Mouse (Mus musculus): ENCODE measurements around the gene Hsd17b14. TPM values are rescaled to one million over a fixed set of nuclear protein-coding genes. Genes with fewer than 3 reads are reported as not detected.

The Hsd17b14 gene
- polyA plus RNA-seq, 1 experiment: not detected

DNA sequence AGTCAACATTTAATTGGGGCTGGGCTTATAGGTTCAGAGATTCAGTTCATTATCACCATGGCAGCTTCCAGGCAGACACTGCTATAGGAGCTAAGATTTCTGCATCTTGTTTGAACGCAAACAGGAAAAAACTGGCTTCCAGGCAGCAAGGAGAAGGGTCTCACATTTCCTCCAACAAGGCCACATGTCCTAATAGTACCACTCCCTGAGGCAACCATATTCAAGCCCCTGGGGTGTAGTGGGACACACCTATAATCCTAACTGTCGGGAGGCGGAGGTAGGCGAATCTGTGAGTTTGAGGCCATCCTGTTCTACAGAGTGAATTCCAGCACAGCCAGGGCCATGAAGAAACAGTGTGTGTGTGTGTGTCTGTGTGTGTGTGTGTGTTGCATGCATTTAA lies 40.5 kb downstream of the Hsd17b14 start:
- no peaks in the 10 kb centered on the region for H3K4me1 ChIP-seq (ENCODE audit: control insufficient read depth, insufficient read depth, low read length)
- no peak overlapping the region for H3K27ac ChIP-seq (ENCODE audit: insufficient read depth, low read length)
- no peak overlapping the region for H3K4me3 ChIP-seq (ENCODE audit: insufficient read depth, low read length)
- TF ChIP-seq POLR2A (IDR thresholded peaks at IDR 0.05; ENCODE audit: low read depth, low read length) (no peak), CTCF (IDR thresholded peaks at IDR 0.05; ENCODE audit: borderline replicate concordance, insufficient read depth, low read length) (no peak)

DNA sequence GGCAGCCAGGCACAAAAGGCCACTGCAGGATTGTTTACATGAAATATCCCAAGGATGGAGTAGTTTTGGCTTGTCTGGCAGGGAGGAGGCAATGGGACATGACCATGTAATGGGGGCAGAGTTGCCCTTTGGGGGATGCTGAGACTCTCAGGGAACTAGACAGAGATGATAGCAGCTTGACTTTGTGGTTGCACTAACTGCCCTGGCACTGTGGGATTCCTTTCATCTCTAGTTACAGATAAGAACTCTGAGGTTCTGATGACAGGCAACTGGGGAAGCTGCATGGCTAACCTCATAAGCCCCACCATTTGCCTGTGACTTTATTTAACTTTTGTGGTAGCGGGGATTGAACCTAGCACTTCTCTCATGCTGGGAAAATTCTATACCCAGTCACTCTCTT lies 41.4 kb downstream of the Hsd17b14 start:
- H3K27ac ChIP-seq (ENCODE audit: insufficient read depth, low read length): no peak overlapping the region
- no peak overlapping the region for H3K4me3 ChIP-seq (ENCODE audit: insufficient read depth, low read length)
- H3K4me1 ChIP-seq (ENCODE audit: control insufficient read depth, insufficient read depth, low read length): no peaks in the 10 kb centered on the region
- TF ChIP-seq POLR2A (IDR thresholded peaks at IDR 0.05; ENCODE audit: low read depth, low read length): no peak
- TF ChIP-seq CTCF (IDR thresholded peaks at IDR 0.05; ENCODE audit: borderline replicate concordance, insufficient read depth, low read length): no peak

DNA sequence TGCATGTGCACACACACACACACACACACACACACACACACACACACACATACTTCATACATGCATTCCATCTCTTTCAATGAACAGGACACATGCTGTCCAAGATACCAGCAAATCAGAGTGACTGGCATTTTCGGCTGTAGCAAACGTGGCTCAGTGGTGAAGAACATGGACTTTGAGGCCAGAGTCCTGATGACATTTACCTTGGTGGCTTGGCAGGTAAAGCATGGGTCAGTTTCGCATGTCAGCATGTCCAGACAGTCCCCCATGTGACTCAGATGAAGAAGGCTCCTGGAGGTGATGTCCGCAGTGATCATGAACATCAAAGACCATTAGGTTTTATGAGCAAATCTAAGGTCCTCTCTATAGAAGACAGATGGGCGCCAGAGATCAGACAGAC lies 42.3 kb downstream of the Hsd17b14 start:
- TF ChIP-seq POLR2A (IDR thresholded peaks at IDR 0.05; ENCODE audit: low read depth, low read length) (no peak), CTCF (IDR thresholded peaks at IDR 0.05; ENCODE audit: borderline replicate concordance, insufficient read depth, low read length) (no peak)
- H3K27ac ChIP-seq (ENCODE audit: insufficient read depth, low read length): no peak overlapping the region
- H3K4me3 ChIP-seq (ENCODE audit: insufficient read depth, low read length): no peak overlapping the region
- H3K4me1 ChIP-seq (ENCODE audit: control insufficient read depth, insufficient read depth, low read length): no peaks in the 10 kb centered on the region

- Histone ChIP-seq H3K27ac (ENCODE audit: insufficient read depth, low read length) (no peak overlapping the region), H3K4me3 (ENCODE audit: insufficient read depth, low read length) (no peak overlapping the region), H3K4me1 (ENCODE audit: control insufficient read depth, insufficient read depth, low read length) (no peaks in the 10 kb centered on the region)
- TF ChIP-seq POLR2A (IDR thresholded peaks at IDR 0.05; ENCODE audit: low read depth, low read length): no peak
- TF ChIP-seq CTCF (IDR thresholded peaks at IDR 0.05; ENCODE audit: borderline replicate concordance, insufficient read depth, low read length): no peak
These were observed 42.8 kb downstream of the Hsd17b14 start for GRCm38 (mm10) chr7:45597527-45597926.

DNA sequence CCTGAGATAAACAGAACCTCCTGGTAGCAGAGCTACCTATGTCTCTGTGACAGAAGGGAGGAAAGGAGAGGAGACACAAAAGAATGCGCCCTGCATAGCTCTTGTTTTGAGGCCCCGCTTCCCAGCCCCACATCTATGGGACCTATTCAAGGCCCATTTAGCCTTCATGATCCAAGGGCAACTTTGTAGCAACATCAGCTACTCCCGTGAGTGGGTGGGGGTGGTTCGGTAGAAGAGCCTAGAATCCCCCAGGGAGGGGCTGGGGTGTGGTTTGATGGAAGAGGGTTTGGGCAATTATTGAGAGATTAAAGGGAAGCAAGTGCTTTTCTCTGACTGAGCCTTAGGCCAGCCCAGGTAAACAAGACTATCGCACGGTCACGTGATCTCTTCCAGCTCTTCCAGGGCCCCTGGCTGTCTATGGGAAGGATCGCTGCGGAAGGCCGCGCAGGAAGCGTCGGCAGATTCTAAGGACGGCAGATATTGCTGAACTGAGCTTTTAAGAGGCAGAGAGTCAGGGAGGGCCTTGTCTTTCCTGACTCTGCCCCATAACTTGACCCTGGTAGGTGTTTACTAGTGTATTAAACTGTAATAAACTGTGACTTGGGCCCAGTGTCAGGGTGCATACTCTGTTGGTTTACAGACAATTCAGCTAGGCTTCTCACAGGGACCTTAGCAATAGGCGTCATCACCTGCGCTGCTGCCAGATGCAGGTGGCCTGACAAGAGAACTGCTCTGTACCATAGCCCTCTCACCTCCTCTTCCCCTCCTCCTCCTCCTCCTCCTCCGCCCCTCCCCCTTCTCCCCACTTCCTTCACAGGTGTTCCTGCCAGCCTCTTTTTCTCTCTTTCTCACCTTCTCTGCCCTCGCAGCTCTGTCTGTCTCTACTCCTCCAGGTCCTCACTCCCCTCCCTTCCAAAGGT lies 44.5 kb downstream of the Hsd17b14 start:
- Histone ChIP-seq H3K4me3 (ENCODE audit: insufficient read depth, low read length) (no peak overlapping the region), H3K27ac (ENCODE audit: insufficient read depth, low read length) (no peak overlapping the region), H3K4me1 (ENCODE audit: control insufficient read depth, insufficient read depth, low read length) (no peaks in the 10 kb centered on the region)
- TF ChIP-seq CTCF (IDR thresholded peaks at IDR 0.05; ENCODE audit: borderline replicate concordance, insufficient read depth, low read length): no peak
- no peak for TF ChIP-seq POLR2A (IDR thresholded peaks at IDR 0.05; ENCODE audit: low read depth, low read length)

GRCm38 (mm10) chr7:45605704-45606289 lies 51.1 kb downstream of the Hsd17b14 start:
- Histone ChIP-seq H3K4me3 (ENCODE audit: insufficient read depth, low read length) (no peak overlapping the region), H3K4me1 (ENCODE audit: control insufficient read depth, insufficient read depth, low read length) (0 out of 2 replicates have a peak, but pooled peaks cover 2% of the 10 kb centered on the region), H3K27ac (ENCODE audit: insufficient read depth, low read length) (no peak overlapping the region)
- no peak for TF ChIP-seq CTCF (IDR thresholded peaks at IDR 0.05; ENCODE audit: borderline replicate concordance, insufficient read depth, low read length)
- no peak for TF ChIP-seq POLR2A (IDR thresholded peaks at IDR 0.05; ENCODE audit: low read depth, low read length)

DNA sequence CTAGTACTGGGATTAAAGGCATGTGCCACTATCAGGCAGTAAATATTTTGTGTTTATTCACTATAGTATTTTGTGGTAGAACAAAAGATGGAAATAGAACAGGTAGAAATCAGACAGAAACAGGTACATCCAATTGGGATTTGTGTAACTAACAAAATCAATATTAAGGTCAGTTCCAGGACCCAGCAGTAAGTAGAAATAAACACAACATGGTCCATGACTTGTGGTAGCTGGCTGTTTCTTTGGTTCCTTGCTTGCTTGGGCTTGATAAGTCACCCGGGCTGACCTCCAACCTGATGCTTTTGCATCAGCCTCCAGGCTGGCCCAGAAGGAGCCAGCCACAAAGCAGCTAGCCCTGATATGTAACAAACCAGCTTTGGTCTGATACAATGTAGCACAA lies 54.8 kb downstream of the Hsd17b14 start:
- no peak for TF ChIP-seq CTCF (IDR thresholded peaks at IDR 0.05; ENCODE audit: borderline replicate concordance, insufficient read depth, low read length)
- no peak for TF ChIP-seq POLR2A (IDR thresholded peaks at IDR 0.05; ENCODE audit: low read depth, low read length)
- H3K4me1 ChIP-seq (ENCODE audit: control insufficient read depth, insufficient read depth, low read length): 0 out of 2 replicates have a peak, but pooled peaks cover 2% of the 10 kb centered on the region
- H3K4me3 ChIP-seq (ENCODE audit: insufficient read depth, low read length): no peak overlapping the region
- H3K27ac ChIP-seq (ENCODE audit: insufficient read depth, low read length): no peak overlapping the region

- Histone ChIP-seq H3K27ac (ENCODE audit: insufficient read depth, low read length) (peak overlapping the region; percentile 14; the same call in 1 of the 2 replicates), H3K4me3 (ENCODE audit: insufficient read depth, low read length) (no peak overlapping the region), H3K4me1 (ENCODE audit: control insufficient read depth, insufficient read depth, low read length) (peaks cover 2% of the 10 kb centered on the region; the same call in 1 of the 2 replicates)
- TF ChIP-seq POLR2A (IDR thresholded peaks at IDR 0.05; ENCODE audit: low read depth, low read length) (no peak), CTCF (IDR thresholded peaks at IDR 0.05; ENCODE audit: borderline replicate concordance, insufficient read depth, low read length) (no peak)
These were observed 61.6 kb downstream of the Hsd17b14 start for GRCm38 (mm10) chr7:45616277-45616676.

DNA sequence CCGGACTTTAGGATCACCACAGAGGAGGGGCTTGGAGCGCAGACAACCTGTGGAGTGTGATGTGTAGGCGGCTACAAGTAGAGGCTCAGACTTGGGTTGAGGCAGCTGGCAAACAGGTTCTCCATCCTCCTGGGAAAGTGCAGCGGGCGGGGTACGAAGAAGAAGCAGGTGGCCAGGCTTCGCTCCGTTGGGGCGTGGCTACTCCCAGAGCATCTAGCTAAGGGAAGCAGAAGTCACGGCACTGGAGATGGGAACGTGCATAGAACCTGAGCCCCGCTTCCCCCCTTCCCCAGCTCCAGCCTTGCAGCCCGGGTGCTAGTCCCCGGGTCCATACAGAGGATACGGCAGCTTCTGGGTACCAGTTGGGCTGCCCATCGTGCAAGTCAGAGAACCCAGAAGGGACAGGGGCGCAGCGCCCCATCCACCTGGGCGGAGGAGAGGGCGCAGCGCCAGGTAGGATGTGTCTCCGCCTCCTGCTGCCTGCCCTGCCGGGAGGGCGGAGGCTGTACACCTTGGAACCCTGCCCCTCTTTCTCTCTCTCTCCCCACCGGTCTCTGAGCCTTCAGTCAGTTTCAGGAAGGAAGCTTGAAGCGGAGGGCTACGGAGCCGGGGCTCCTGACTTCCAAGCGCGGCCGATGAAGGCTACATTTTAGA lies 62.5 kb downstream of the Hsd17b14 start, which contains the start of gene Fut1:
TSS of gene Fut1 (plus strand) at position 248 of the 654 bp plus-strand sequence.
- TF ChIP-seq CTCF (IDR thresholded peaks at IDR 0.05; ENCODE audit: borderline replicate concordance, insufficient read depth, low read length) (no peak), POLR2A (IDR thresholded peaks at IDR 0.05; ENCODE audit: low read depth, low read length) (no peak)
- Histone ChIP-seq H3K4me1 (ENCODE audit: control insufficient read depth, insufficient read depth, low read length) (peaks cover 2% of the 10 kb centered on the region; the same call in 1 of the 2 replicates), H3K4me3 (ENCODE audit: insufficient read depth, low read length) (no peak within 1 kb of the TSS), H3K27ac (ENCODE audit: insufficient read depth, low read length) (peak within 1 kb of the TSS; percentile 14; the same call in 1 of the 2 replicates)

Other genes starting within 250 kb of the Hsd17b14 start
- gene Trpm4, start 221.1 kb upstream of the Hsd17b14 start, polyA plus RNA-seq (2011; ENCODE audit: insufficient read length, low read depth, missing spikeins): 9.8 and 12.8 TPM in 2 replicates
- gene Hrc, start 219.6 kb upstream of the Hsd17b14 start, polyA plus RNA-seq (2011; ENCODE audit: insufficient read length, low read depth, missing spikeins): not detected in 2 replicates
- 2.5 and 2.7 TPM in 2 replicates for gene Ppfia3, start 187.9 kb upstream of the Hsd17b14 start, polyA plus RNA-seq (2011; ENCODE audit: insufficient read length, low read depth, missing spikeins)
- 2.3 TPM in 1 of 2 replicates, not detected in the other for gene Lin7b, start 184.3 kb upstream of the Hsd17b14 start, polyA plus RNA-seq (2011; ENCODE audit: insufficient read length, low read depth, missing spikeins)
- 407 and 463 TPM in 2 replicates for gene Snrnp70, start 159.2 kb upstream of the Hsd17b14 start, polyA plus RNA-seq (2011; ENCODE audit: insufficient read length, low read depth, missing spikeins)
- not detected in 2 replicates for gene Kcna7, start 149.2 kb upstream of the Hsd17b14 start, polyA plus RNA-seq (2011; ENCODE audit: insufficient read length, low read depth, missing spikeins)
- 0.79 and 1.0 TPM in 2 replicates for gene Ntf5, start 141.2 kb upstream of the Hsd17b14 start, polyA plus RNA-seq (2011; ENCODE audit: insufficient read length, low read depth, missing spikeins)
- gene Lhb, start 134.1 kb upstream of the Hsd17b14 start, polyA plus RNA-seq (2011; ENCODE audit: insufficient read length, low read depth, missing spikeins): not detected in 2 replicates
- gene Gys1, start 120.0 kb upstream of the Hsd17b14 start, polyA plus RNA-seq (2011; ENCODE audit: insufficient read length, low read depth, missing spikeins): 47.6 and 58.2 TPM in 2 replicates
- 67.9 and 74.6 TPM in 2 replicates for gene Ruvbl2, start 116.8 kb upstream of the Hsd17b14 start, polyA plus RNA-seq (2011; ENCODE audit: insufficient read length, low read depth, missing spikeins)
- gene Ftl1, start 95.0 kb upstream of the Hsd17b14 start, polyA plus RNA-seq (2011; ENCODE audit: insufficient read length, low read depth, missing spikeins): 3,506 and 4,699 TPM in 2 replicates
- 218 and 278 TPM in 2 replicates for gene Bax, start 88.0 kb upstream of the Hsd17b14 start, polyA plus RNA-seq (2011; ENCODE audit: insufficient read length, low read depth, missing spikeins)
- not detected in 2 replicates for gene Tulp2, start 73.0 kb upstream of the Hsd17b14 start, polyA plus RNA-seq (2011; ENCODE audit: insufficient read length, low read depth, missing spikeins)
- not detected in 2 replicates for gene Gm45808, start 68.1 kb upstream of the Hsd17b14 start, polyA plus RNA-seq (2011; ENCODE audit: insufficient read length, low read depth, missing spikeins)
- gene Dhdh, start 66.1 kb upstream of the Hsd17b14 start, polyA plus RNA-seq (2011; ENCODE audit: insufficient read length, low read depth, missing spikeins): 0.68 and 1.2 TPM in 2 replicates
- 409 and 447 TPM in 2 replicates for gene Nucb1, start 44.5 kb upstream of the Hsd17b14 start, polyA plus RNA-seq (2011; ENCODE audit: insufficient read length, low read depth, missing spikeins)
- gene Ppp1r15a, start 28.6 kb upstream of the Hsd17b14 start, polyA plus RNA-seq (2011; ENCODE audit: insufficient read length, low read depth, missing spikeins): 31.7 and 35.9 TPM in 2 replicates
- 9.1 and 11.4 TPM in 2 replicates for gene Plekha4, start 28.6 kb upstream of the Hsd17b14 start, polyA plus RNA-seq (2011; ENCODE audit: insufficient read length, low read depth, missing spikeins)
- gene Bcat2, start 15.3 kb downstream of the Hsd17b14 start, polyA plus RNA-seq (2011; ENCODE audit: insufficient read length, low read depth, missing spikeins): 25.7 and 30.6 TPM in 2 replicates
- gene Fgf21, start 60.6 kb downstream of the Hsd17b14 start, polyA plus RNA-seq (2011; ENCODE audit: insufficient read length, low read depth, missing spikeins): 1.4 and 5.2 TPM in 2 replicates
- not detected in 2 replicates for gene Fut1, start 62.4 kb downstream of the Hsd17b14 start, polyA plus RNA-seq (2011; ENCODE audit: insufficient read length, low read depth, missing spikeins)
- not detected in 2 replicates for gene Izumo1, start 66.9 kb downstream of the Hsd17b14 start, polyA plus RNA-seq (2011; ENCODE audit: insufficient read length, low read depth, missing spikeins)
- 0.15 and 0.37 TPM in 2 replicates for gene Rasip1, start 72.6 kb downstream of the Hsd17b14 start, polyA plus RNA-seq (2011; ENCODE audit: insufficient read length, low read depth, missing spikeins)
- 0.70 and 1.8 TPM in 2 replicates for gene Mamstr, start 85.1 kb downstream of the Hsd17b14 start, polyA plus RNA-seq (2011; ENCODE audit: insufficient read length, low read depth, missing spikeins)
- not detected in 2 replicates for gene Fut2, start 111.5 kb downstream of the Hsd17b14 start, polyA plus RNA-seq (2011; ENCODE audit: insufficient read length, low read depth, missing spikeins)
- gene Ntn5, start 129.1 kb downstream of the Hsd17b14 start, polyA plus RNA-seq (2011; ENCODE audit: insufficient read length, low read depth, missing spikeins): 0.58 TPM in 1 of 2 replicates, not detected in the other
- gene Sec1, start 139.5 kb downstream of the Hsd17b14 start, polyA plus RNA-seq (2011; ENCODE audit: insufficient read length, low read depth, missing spikeins): 0.21 TPM in 1 of 2 replicates, not detected in the other
- 6.6 and 6.8 TPM in 2 replicates for gene Car11, start 144.9 kb downstream of the Hsd17b14 start, polyA plus RNA-seq (2011; ENCODE audit: insufficient read length, low read depth, missing spikeins)
- gene Dbp, start 150.2 kb downstream of the Hsd17b14 start, polyA plus RNA-seq (2011; ENCODE audit: insufficient read length, low read depth, missing spikeins): 15.9 and 17.0 TPM in 2 replicates
- gene Rpl18, start 160.6 kb downstream of the Hsd17b14 start, polyA plus RNA-seq (2011; ENCODE audit: insufficient read length, low read depth, missing spikeins): 1,118 and 1,143 TPM in 2 replicates
- gene Sphk2, start 163.1 kb downstream of the Hsd17b14 start, polyA plus RNA-seq (2011; ENCODE audit: insufficient read length, low read depth, missing spikeins): 19.0 and 19.1 TPM in 2 replicates
- not detected in 2 replicates for gene Fam83e, start 166.3 kb downstream of the Hsd17b14 start, polyA plus RNA-seq (2011; ENCODE audit: insufficient read length, low read depth, missing spikeins)
- not detected in 2 replicates for gene Spaca4, start 170.9 kb downstream of the Hsd17b14 start, polyA plus RNA-seq (2011; ENCODE audit: insufficient read length, low read depth, missing spikeins)
- gene Lmtk3, start 228.8 kb downstream of the Hsd17b14 start, polyA plus RNA-seq (2011; ENCODE audit: insufficient read length, low read depth, missing spikeins): 5.5 and 8.7 TPM in 2 replicates
- 0.44 TPM in 1 of 2 replicates, not detected in the other for gene Sult2b1, start 229.8 kb downstream of the Hsd17b14 start, polyA plus RNA-seq (2011; ENCODE audit: insufficient read length, low read depth, missing spikeins)